Mouse (Mus musculus): ENCODE measurements around the gene Clic1. TPM values are rescaled to one million over a fixed set of nuclear protein-coding genes. Genes with fewer than 3 reads are reported as not detected.

The Clic1 gene
- total and polyA plus RNA-seq, 3 experiments = 114 to 198 (median 160) TPM

DNA sequence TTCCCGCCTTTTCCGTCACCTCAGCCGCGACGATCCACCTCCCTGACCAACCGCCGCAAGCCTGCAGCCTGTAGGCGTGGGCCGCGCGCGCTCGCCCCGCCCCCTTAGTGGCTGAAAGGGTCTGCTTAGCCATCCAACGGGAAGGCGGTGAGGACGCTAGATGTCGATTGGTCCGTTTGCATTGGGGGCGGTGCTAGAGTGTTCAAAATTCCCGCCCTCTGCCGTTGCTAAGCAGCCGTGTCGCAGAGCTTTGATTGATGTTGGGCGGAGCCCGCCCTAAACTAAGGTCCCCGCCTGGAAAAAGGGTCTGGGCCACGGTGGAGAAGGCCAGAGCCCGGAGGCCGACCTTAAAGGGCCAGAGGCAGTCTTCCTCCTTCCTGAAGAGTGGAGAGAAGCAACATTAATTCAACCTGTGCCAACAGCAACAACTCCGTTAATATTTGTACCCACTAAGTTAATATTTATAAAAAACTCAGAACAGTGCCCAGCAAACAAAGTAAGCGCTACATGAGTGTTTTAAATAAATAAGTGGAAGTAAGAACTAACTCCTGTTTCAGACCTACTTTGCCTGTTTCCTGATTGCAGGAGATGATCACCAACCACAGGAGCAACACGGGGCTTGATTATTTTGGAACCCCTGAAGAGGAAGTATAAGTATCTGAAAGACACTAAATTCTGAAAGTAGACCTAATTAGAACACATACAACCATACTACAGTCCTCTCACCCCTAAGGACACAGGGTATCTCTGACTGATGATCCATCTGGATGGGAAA, 2.9 kb upstream of the Clic1 start, which contains the start of gene Msh5 (continued):
- 0 out of 2 replicates have a peak, but pooled peaks have one; percentile 6 for TF ChIP-seq MAX (IDR thresholded peaks at IDR 0.05; ENCODE audit: low read length)

DNA sequence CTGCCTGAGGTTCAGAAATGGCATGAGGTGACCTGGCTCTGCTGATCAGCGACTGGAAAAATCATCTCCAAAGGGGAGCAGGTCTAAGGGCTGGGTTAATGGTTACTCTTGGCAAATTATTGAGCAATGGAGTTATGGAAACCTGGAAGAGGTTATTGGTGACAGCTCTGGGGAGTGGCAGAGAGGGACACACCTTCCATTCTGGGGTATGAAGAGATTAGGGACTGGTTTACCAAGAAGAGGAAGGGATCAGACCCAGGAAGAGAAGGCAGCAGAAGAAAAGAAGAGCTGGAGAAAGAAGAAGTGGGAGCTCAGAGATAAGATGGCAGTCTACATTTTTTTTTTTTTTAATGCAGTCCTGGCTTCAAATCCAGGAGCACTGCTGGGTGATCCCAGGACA, 2.1 kb upstream of the Clic1 start:
- Histone ChIP-seq H3K79me2 (replicated peaks; ENCODE audit: control insufficient read depth, extremely low read depth, insufficient read depth, poor library complexity, severe bottlenecking) (peaks cover 15% of the 10 kb centered on the region), H3K4me2 (ENCODE audit: insufficient read depth, low read depth, poor library complexity, severe bottlenecking) (peak overlapping the region; percentile 97), H3K36me3 (replicated peaks in 1 of 2; ENCODE audit: control insufficient read depth in 1 of 2, insufficient read depth in 1 of 2, low read length in 1 of 2) (peaks cover 5 to 8% of the 10 kb centered on the region in 2 experiments), H3K27ac (ENCODE audit: insufficient read depth, low read depth) (peak overlapping the region; percentile 84), H3K27me3 (replicated peaks) (no peaks in the 10 kb centered on the region), H3K4me1 (ENCODE audit: control insufficient read depth in 1 of 2, insufficient read depth in 2 of 2) (peaks cover 5 to 51% of the 10 kb centered on the region in 2 experiments), H3K9ac (ENCODE audit: insufficient read depth, low read depth) (peak overlapping the region; percentile 54), H3K9me3 (replicated peaks; ENCODE audit: low read length) (no peaks in the 10 kb centered on the region), H3K4me3 (replicated peaks in 1 of 3; ENCODE audit: low read depth in 2 of 3, low read length in 2 of 3, poor library complexity in 1 of 3) (peak overlapping the region; percentile 42 to 48 (median 48))
- in situ Hi-C loops (cut with MboI; ENCODE audit: low pct_ligation_motif_present, low pct_unique_long_range_greater_than_20kb, low sequenced_read_pairs) (no loop called here), dilution Hi-C loops (cut with MboI; ENCODE audit: extremely low pct_ligation_motif_present, extremely low pct_unique_long_range_greater_than_20kb, low sequenced_read_pairs) (no loop called here)
- no peak for DNase-seq (ENCODE audit: extremely low read depth)
- TF ChIP-seq ZNF384 (IDR thresholded peaks at IDR 0.05; ENCODE audit: low read depth, low read length) (peak; percentile 62), ZKSCAN1 (IDR thresholded peaks at IDR 0.05; ENCODE audit: borderline replicate concordance, low read depth, low read length) (no peak), MYC (IDR thresholded peaks at IDR 0.05; ENCODE audit: low read depth, low read length) (no peak)

DNA sequence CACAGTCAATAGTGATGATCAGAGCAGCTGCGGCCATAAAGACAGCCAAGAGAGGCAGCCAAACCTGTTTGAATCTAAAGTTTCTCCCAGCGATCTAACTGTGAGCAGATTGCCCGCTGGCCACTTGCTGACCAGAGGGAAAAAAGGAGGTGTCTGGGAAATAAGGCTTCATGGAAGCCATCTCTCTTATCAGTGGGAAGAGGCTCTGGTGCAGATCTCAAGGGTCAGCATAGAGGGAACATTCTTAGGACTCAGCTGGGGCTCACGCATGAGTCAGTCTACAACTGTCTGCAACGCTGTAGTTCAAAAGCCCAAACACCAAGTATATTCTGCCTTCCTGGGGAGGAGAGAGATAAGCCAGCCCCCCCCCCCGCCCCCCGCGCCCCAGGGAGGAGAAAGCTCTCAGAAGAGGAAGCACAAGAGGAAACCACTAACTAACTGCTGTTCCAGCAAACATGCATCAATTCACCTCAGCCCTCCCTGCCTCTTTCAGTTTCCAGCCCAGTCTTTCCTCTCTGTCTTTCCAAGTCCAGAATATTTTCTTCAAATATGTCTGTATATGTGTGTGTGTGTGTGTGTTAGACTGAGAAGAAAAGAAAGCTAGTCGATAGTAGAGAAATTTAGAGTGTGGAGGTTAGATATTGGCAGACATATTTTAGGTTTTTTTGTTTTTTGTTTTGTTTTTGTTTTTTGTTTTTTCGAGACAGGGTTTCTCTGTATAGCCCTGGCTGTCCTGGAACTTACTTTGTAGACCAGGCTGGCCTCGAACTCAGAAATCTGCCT, 1.4 kb upstream of the Clic1 start:
- H3K9ac ChIP-seq (ENCODE audit: insufficient read depth, low read depth) = peak overlapping the region; percentile 54
- H3K4me3 ChIP-seq (replicated peaks in 1 of 3; ENCODE audit: low read depth in 2 of 3, low read length in 2 of 3, poor library complexity in 1 of 3) = peak overlapping the region; percentile 42 to 48 (median 48)
- peaks cover 6 to 50% of the 10 kb centered on the region in 2 experiments for H3K4me1 ChIP-seq (ENCODE audit: control insufficient read depth in 1 of 2, insufficient read depth in 2 of 2)
- TF ChIP-seq MAZ (IDR thresholded peaks at IDR 0.05; ENCODE audit: low read depth, low read length) (peak; percentile 76; the same call in 1 of the 2 replicates), E2F4 (IDR thresholded peaks at IDR 0.05; ENCODE audit: insufficient replicate concordance, low read depth, low read length) (no peak), IRF4 (IDR thresholded peaks at IDR 0.05; ENCODE audit: low read depth, low read length) (peak; percentile 49; the same call in 1 of the 2 replicates), EP300 (IDR thresholded peaks at IDR 0.05; ENCODE audit: low read length) (peak; percentile 71), CTCF (conservative IDR thresholded peaks at IDR 0.05 in 1 of 2, IDR thresholded peaks at IDR 0.05 in 1 of 2; ENCODE audit: low read depth in 2 of 2, low read length in 2 of 2) (no peak), RCOR1 (conservative IDR thresholded peaks at IDR 0.05; ENCODE audit: low read depth, low read length) (no peak), SIN3A (IDR thresholded peaks at IDR 0.05; ENCODE audit: low read length) (peak; percentile 65; the same call in 1 of the 2 replicates), MXI1 (IDR thresholded peaks at IDR 0.05; ENCODE audit: low read depth, low read length) (no peak; the same call in 1 of the 2 replicates), MAFK (IDR thresholded peaks at IDR 0.05; ENCODE audit: insufficient replicate concordance, low read length) (peak; percentile 64; the same call in 1 of the 2 replicates), POLR2AphosphoS2 (IDR thresholded peaks at IDR 0.05; ENCODE audit: low read depth, low read length) (no peak), HCFC1 (IDR thresholded peaks at IDR 0.05; ENCODE audit: low read depth, low read length) (no peak), TCF12 (IDR thresholded peaks at IDR 0.05; ENCODE audit: low read depth, low read length) (0 out of 2 replicates have a peak, but pooled peaks have one; percentile 18), SMC3 (IDR thresholded peaks at IDR 0.05; ENCODE audit: low read depth, low read length) (no peak), ZMIZ1 (IDR thresholded peaks at IDR 0.05; ENCODE audit: low read depth, low read length) (no peak), CHD2 (IDR thresholded peaks at IDR 0.05; ENCODE audit: low read length) (no peak), ELF1 (IDR thresholded peaks at IDR 0.05; ENCODE audit: low read depth, low read length) (peak; percentile 28; the same call in 1 of the 2 replicates), ETS1 (conservative IDR thresholded peaks at IDR 0.05; ENCODE audit: low read depth, low read length) (peak; percentile 62)
- peaks cover 10 to 15% of the 10 kb centered on the region in 2 experiments for H3K36me3 ChIP-seq (replicated peaks in 1 of 2; ENCODE audit: control insufficient read depth in 1 of 2, insufficient read depth in 1 of 2, low read length in 1 of 2)
- H3K9me3 ChIP-seq (replicated peaks; ENCODE audit: low read length) = no peaks in the 10 kb centered on the region
- H3K27ac ChIP-seq (ENCODE audit: insufficient read depth, low read depth) = peak overlapping the region; percentile 84
- H3K27me3 ChIP-seq (replicated peaks) = no peaks in the 10 kb centered on the region
- dilution Hi-C loops (cut with MboI; ENCODE audit: extremely low pct_ligation_motif_present, extremely low pct_unique_long_range_greater_than_20kb, low sequenced_read_pairs) (no loop called here), in situ Hi-C loops (cut with MboI; ENCODE audit: low pct_ligation_motif_present, low pct_unique_long_range_greater_than_20kb, low sequenced_read_pairs) (no loop called here)
- peak; percentile 81 for DNase-seq (ENCODE audit: extremely low read depth)
- H3K4me2 ChIP-seq (ENCODE audit: insufficient read depth, low read depth, poor library complexity, severe bottlenecking) = peak overlapping the region; percentile 97
- peaks cover 20% of the 10 kb centered on the region for H3K79me2 ChIP-seq (replicated peaks; ENCODE audit: control insufficient read depth, extremely low read depth, insufficient read depth, poor library complexity, severe bottlenecking)
